8 mouse cellular contexts compared by ENCODE assay signal in the genomic region with DNA sequence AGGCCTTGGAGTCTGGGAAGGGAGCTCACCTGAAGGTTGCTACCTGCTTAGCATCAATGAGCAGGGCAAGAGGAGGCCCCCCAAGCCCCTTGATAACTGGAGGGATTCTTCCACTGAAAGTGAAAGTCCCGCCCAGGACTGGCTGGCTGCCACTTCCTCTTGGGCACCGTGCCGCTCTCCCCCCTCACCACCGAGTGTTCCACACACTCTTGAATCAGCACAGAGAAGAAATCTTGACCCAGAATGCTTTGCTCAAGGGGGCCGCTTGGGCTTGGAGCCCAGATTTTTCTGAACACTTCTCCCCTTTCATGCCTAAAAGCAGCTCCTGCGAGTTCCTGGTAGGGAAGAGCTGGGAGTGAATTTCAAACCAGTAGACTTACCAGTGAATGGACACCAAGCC.
DNase-seq lines count a peak whose midpoint lies in the region; ATAC-seq and TF ChIP-seq lines count a peak whose summit lies in the region.

No protein-coding gene starts in this region.

- H3K79me2 ChIP-seq in liver, adult 2 months (ENCODE audit: control insufficient read depth, insufficient read depth, low read length), result no peaks in the 10 kb centered on the region

- H3K36me3 ChIP-seq in hindbrain, embryonic 15.5 days, result peaks cover 21% of the 10 kb centered on the region
- peaks cover 35% of the 10 kb centered on the region for H3K36me3 ChIP-seq in hindbrain, embryonic 10.5 days
- H3K36me3 ChIP-seq in kidney, embryonic 15.5 days, result no peaks in the 10 kb centered on the region
- no peaks in the 10 kb centered on the region for H3K36me3 ChIP-seq in liver, adult 2 months (ENCODE audit: control insufficient read depth, insufficient read depth, low read length)
- 0 out of 2 replicates have a peak, but pooled peaks cover 8% of the 10 kb centered on the region for H3K36me3 ChIP-seq in neural tube, embryonic 14.5 days (ENCODE audit: control insufficient read depth, insufficient read depth, low read length)

- no peak overlapping the region; the same call in 1 of the 2 replicates for H3K4me2 ChIP-seq in hindbrain, embryonic 15.5 days
- H3K4me2 ChIP-seq in kidney, embryonic 15.5 days, result peak overlapping the region; percentile 35
- no peak overlapping the region for H3K4me2 ChIP-seq in neural tube, embryonic 14.5 days (ENCODE audit: low read depth, low read length)

- DNase-seq in hindbrain, embryonic 10.5 days (ENCODE audit: low spot score), result no peak
- peak; percentile 96 for DNase-seq in cerebellum, postnatal 10 days
- DNase-seq in heart, adult 18-20 months, result peak; percentile 86 to 90
- DNase-seq in liver, adult 2 months (ENCODE audit: extremely low read depth, low read depth, low spot score), result peak; percentile 17
- DNase-seq in testis, postnatal 14 days (ENCODE audit: low spot score), result peak; percentile 77

- ATAC-seq in hindbrain, embryonic 15.5 days (ENCODE audit: low FRiP score, low read depth), result peak; percentile 87
- ATAC-seq in kidney, embryonic 15.5 days (replicated peaks; ENCODE audit: low FRiP score), result peak; percentile 53; the same call in 1 of the 2 replicates
- ATAC-seq in neural tube, embryonic 14.5 days (ENCODE audit: low read depth), result peak; percentile 82; the same call in 1 of the 2 replicates

- H3K9ac ChIP-seq in hindbrain, embryonic 15.5 days, result no peak overlapping the region
- H3K9ac ChIP-seq in kidney, embryonic 15.5 days, result no peak overlapping the region
- no peak overlapping the region for H3K9ac ChIP-seq in liver, adult 2 months (ENCODE audit: low read depth, low read length)
- no peak overlapping the region for H3K9ac ChIP-seq in neural tube, embryonic 14.5 days (replicated peaks; ENCODE audit: low read depth, low read length)

- no peaks in the 10 kb centered on the region for H3K9me3 ChIP-seq in hindbrain, embryonic 15.5 days
- no peaks in the 10 kb centered on the region for H3K9me3 ChIP-seq in hindbrain, embryonic 10.5 days
- H3K9me3 ChIP-seq in kidney, embryonic 15.5 days (replicated peaks), result no peaks in the 10 kb centered on the region
- H3K9me3 ChIP-seq in neural tube, embryonic 14.5 days (ENCODE audit: control insufficient read depth, low read length), result no peaks in the 10 kb centered on the region

- peak overlapping the region; percentile 78 for H3K27ac ChIP-seq in hindbrain, embryonic 15.5 days (replicated peaks)
- no peak overlapping the region for H3K27ac ChIP-seq in hindbrain, embryonic 10.5 days
- peak overlapping the region; percentile 85 for H3K27ac ChIP-seq in kidney, embryonic 15.5 days
- no peak overlapping the region for H3K27ac ChIP-seq in liver, adult 2 months (replicated peaks; ENCODE audit: insufficient read depth, low read depth, low read length)
- peak overlapping the region; percentile 70 for H3K27ac ChIP-seq in neural tube, embryonic 14.5 days (ENCODE audit: low read depth, low read length)

- TF ChIP-seq CTCF in liver, adult 2 months (IDR thresholded peaks at IDR 0.05; ENCODE audit: low read depth, low read length), result no peak

- peaks cover 29% of the 10 kb centered on the region for H3K4me1 ChIP-seq in hindbrain, embryonic 15.5 days (replicated peaks)
- H3K4me1 ChIP-seq in hindbrain, embryonic 10.5 days (replicated peaks), result peaks cover 6% of the 10 kb centered on the region; the same call in 1 of the 2 replicates
- peaks cover 37% of the 10 kb centered on the region for H3K4me1 ChIP-seq in kidney, embryonic 15.5 days
- no peaks in the 10 kb centered on the region for H3K4me1 ChIP-seq in liver, adult 2 months (ENCODE audit: control insufficient read depth, insufficient read depth, low read length)
- no peaks in the 10 kb centered on the region for H3K4me1 ChIP-seq in neural tube, embryonic 14.5 days (ENCODE audit: control insufficient read depth, insufficient read depth, low read length)

- no peak overlapping the region for H3K4me3 ChIP-seq in hindbrain, embryonic 15.5 days
- no peak overlapping the region for H3K4me3 ChIP-seq in hindbrain, embryonic 10.5 days
- H3K4me3 ChIP-seq in kidney, embryonic 15.5 days (replicated peaks), result no peak overlapping the region
- H3K4me3 ChIP-seq in liver, adult 2 months (ENCODE audit: insufficient read depth, low read depth, low read length), result no peak overlapping the region; the same call in 1 of the 2 replicates
- no peak overlapping the region for H3K4me3 ChIP-seq in neural tube, embryonic 14.5 days (ENCODE audit: low read depth, low read length)

- no peak for TF ChIP-seq POLR2A in liver, adult 2 months (IDR thresholded peaks at IDR 0.05; ENCODE audit: extremely low read depth, insufficient read depth, low read length)

- WGBS in hindbrain, embryonic 15.5 days, result 53% methylated on average over 6 of the region's 6 CpGs
- 92% methylated on average over 6 of the region's 6 CpGs for WGBS in hindbrain, embryonic 10.5 days
- WGBS in kidney, embryonic 15.5 days, result 40% methylated on average over 6 of the region's 6 CpGs
- WGBS in liver, adult 2 months, result 65% methylated on average over 6 of the region's 6 CpGs
- 49% methylated on average over 6 of the region's 6 CpGs for WGBS in neural tube, embryonic 14.5 days

- no peaks in the 10 kb centered on the region for H3K27me3 ChIP-seq in hindbrain, embryonic 15.5 days
- H3K27me3 ChIP-seq in hindbrain, embryonic 10.5 days (ENCODE audit: insufficient read depth, poor library complexity, severe bottlenecking), result no peaks in the 10 kb centered on the region
- no peaks in the 10 kb centered on the region for H3K27me3 ChIP-seq in kidney, embryonic 15.5 days
- no peaks in the 10 kb centered on the region for H3K27me3 ChIP-seq in liver, adult 2 months (ENCODE audit: control insufficient read depth, insufficient read depth, low read length)
- no peaks in the 10 kb centered on the region for H3K27me3 ChIP-seq in neural tube, embryonic 14.5 days (ENCODE audit: control insufficient read depth, insufficient read depth, low read length)

Comparison
In these comparisons a context has a peak if more than half of its experiments do, and no peak if none do; other contexts are left out.
1. H3K27ac ChIP-seq: peak in hindbrain, embryonic 15.5 days (single experiment), kidney, embryonic 15.5 days (single experiment) and neural tube, embryonic 14.5 days (single experiment); none in hindbrain, embryonic 10.5 days (single experiment) and liver, adult 2 months (single experiment).
2. Peak in every context shown above with its lines, with median percentiles within 50 percentile points of each other: ATAC-seq.